In genomic region chr17:63134805-63135204, GRCm38 (mm10) we compare ENCODE assay signal across 23 mouse cellular contexts.
DNase-seq lines count a peak whose midpoint lies in the region; ATAC-seq and TF ChIP-seq lines count a peak whose summit lies in the region.
"Had no signal": no experiment of that assay in that cellular context is flagged by ENCODE, and none has a peak within 500 bp of the region (broad histone marks: within the 10 kb centered on the region; RNA-seq: fewer than 3 reads in every experiment).

No protein-coding gene starts in this region.

- H3K27ac ChIP-seq in lung, postnatal 0 days (ENCODE audit: low read length), result no peak overlapping the region

- 0 out of 2 replicates have a peak, but pooled peaks have one; percentile 37 for TF ChIP-seq EP300 in lung, postnatal 0 days (IDR thresholded peaks at IDR 0.05)

- peak; percentile 62 for ATAC-seq in lung, postnatal 0 days
- no peak for ATAC-seq in cerebellum, adult (ENCODE audit: insufficient number of reproducible peaks, low FRiP score, low TSS enrichment)
- ATAC-seq: activated CD4-positive, CD25-positive, alpha-beta regulatory T cell, adult 4 months; CD4-positive, CD25-positive, alpha-beta regulatory T cell, adult 4 months; Patski had no signal

- no peak for TF ChIP-seq CTCF in lung, postnatal 0 days (IDR thresholded peaks at IDR 0.05)
- no peak for TF ChIP-seq CTCF in lung, adult 2 months (IDR thresholded peaks at IDR 0.05; ENCODE audit: insufficient read depth, low read length)

- no peak overlapping the region for H3K4me3 ChIP-seq in lung, postnatal 0 days (ENCODE audit: low read depth, low read length)
- no peak overlapping the region for H3K4me3 ChIP-seq in lung, adult 2 months (replicated peaks; ENCODE audit: extremely low read depth, low read depth, low read length)

- H3K9ac ChIP-seq in lung, postnatal 0 days (replicated peaks; ENCODE audit: low read depth), result no peak overlapping the region

- 55% methylated on average over 5 of the region's 5 CpGs for WGBS in lung, postnatal 0 days
- 67% methylated on average over 5 of the region's 5 CpGs for WGBS in lung, adult 2 months

- H3K9me3 ChIP-seq in lung, postnatal 0 days (ENCODE audit: low read length), result no peaks in the 10 kb centered on the region
- H3K9me3 ChIP-seq: G1E had no signal

- no peaks in the 10 kb centered on the region for H3K36me3 ChIP-seq in lung, postnatal 0 days (ENCODE audit: insufficient read depth, low read length)
- H3K36me3 ChIP-seq: G1E had no signal

- TF ChIP-seq POLR2A in lung, adult 2 months (IDR thresholded peaks at IDR 0.05; ENCODE audit: borderline replicate concordance, extremely low read depth, low read depth, low read length), result no peak

- peak; percentile 72 for DNase-seq in lung, postnatal 0 days (ENCODE audit: low spot score)
- DNase-seq in lung, adult 2 months, result no peak
- DNase-seq in lung, postnatal 36 days, result peak; percentile 25
- no peak for DNase-seq in lung, postnatal 25 days (ENCODE audit: low spot score)
- DNase-seq in 416B (ENCODE audit: low read depth), result peak; percentile 9
- DNase-seq: adrenal gland, adult 2 months; adrenal gland, adult 8-10 months; adrenal gland, postnatal 10 days; adrenal gland, postnatal 14 days; adrenal gland, postnatal 25 days; adrenal gland, postnatal 36 days; B cell, adult 2 months; cerebellum, adult 11 months; cerebellum, adult 11-12 months; cerebellum, adult 18-20 months; cerebellum, adult 2 months; cerebellum, adult 8-10 months had no signal

- H3K27me3 ChIP-seq in lung, postnatal 0 days (replicated peaks; ENCODE audit: insufficient read depth, low read length), result no peaks in the 10 kb centered on the region
- H3K27me3 ChIP-seq: CH12.LX, Patski had no signal

- no peaks in the 10 kb centered on the region for H3K4me1 ChIP-seq in lung, postnatal 0 days (ENCODE audit: insufficient read depth, low read depth, low read length)
- H3K4me1 ChIP-seq in lung, adult 2 months (ENCODE audit: control insufficient read depth, insufficient read depth, low read length), result no peaks in the 10 kb centered on the region; the same call in none of the 2 replicates

- H3K4me2 ChIP-seq in lung, postnatal 0 days (replicated peaks; ENCODE audit: low read depth, low read length), result no peak overlapping the region

Comparison
In these comparisons a context has a peak if more than half of its experiments do, and no peak if none do; other contexts are left out.
1. DNase-seq: peak in lung, postnatal 0 days (single experiment), lung, postnatal 36 days (single experiment) and 416B (single experiment); none in lung, adult 2 months (single experiment) and lung, postnatal 25 days (single experiment).